Mouse (Mus musculus) forebrain, embryonic 16.5 days (tissue): ENCODE data around the gene Rnf212. TPM values are rescaled to one million over a fixed set of nuclear protein-coding genes. Genes with fewer than 3 reads are reported as not detected.

Source experiments
- ATAC-seq: fragments of 200-750 bp; cut with Nextera tagmentation; 2 replicates; pipeline ENCODE4 v1.8.0; 2017; ENCODE audit warnings: mild to moderate bottlenecking, moderate library complexity
- H3K27ac ChIP-seq: fragments of 300-500 bp; sonication (generic); 2 replicates; pipeline ENCODE4 v1.5.1; 2014; ENCODE audit warnings: low read length, control low read depth
- H3K27me3 ChIP-seq: fragments of 300-500 bp; sonication (generic); replicated peaks from 2 replicates; pipeline ENCODE4 v1.6.1; 2014; ENCODE audit warnings: low read length; ENCODE audit not compliant: control insufficient read depth, insufficient read depth
- H3K36me3 ChIP-seq: fragments of 300-500 bp; sonication (generic); 2 replicates; pipeline ENCODE4 v1.6.1; 2014; ENCODE audit not compliant: control insufficient read depth, insufficient read depth
- H3K4me1 ChIP-seq: fragments of 300-500 bp; sonication (generic); replicated peaks from 2 replicates; pipeline ENCODE4 v1.6.1; 2014; ENCODE audit warnings: low read length; ENCODE audit not compliant: control insufficient read depth, insufficient read depth
- H3K4me2 ChIP-seq: fragments of 300-500 bp; sonication (generic); 2 replicates; pipeline ENCODE4 v1.6.1; 2014; ENCODE audit warnings: mild to moderate bottlenecking, low read length, control low read depth
- H3K4me3 ChIP-seq: fragments of 300-500 bp; sonication (generic); replicated peaks from 2 replicates; pipeline ENCODE4 v1.5.1; 2014; ENCODE audit warnings: mild to moderate bottlenecking, low read length, control low read depth
- H3K9ac ChIP-seq: fragments of 300-500 bp; sonication (generic); replicated peaks from 2 replicates; pipeline ENCODE4 v1.6.1; 2014; ENCODE audit warnings: low read depth, low read length, control low read depth
- H3K9me3 ChIP-seq: fragments of 300-500 bp; sonication (generic); 2 replicates; pipeline ENCODE4 v1.6.1; 2016; ENCODE audit warnings: low read length; ENCODE audit not compliant: control insufficient read depth
- WGBS: fragments of 180-500 bp; shearing (Covaris S2); extraction: QIAGEN DNeasy Blood & Tissue Kit; methylation state at CpG from one replicate; pipeline ENCODE4 v1.1.7; 2014; 5-methylcytosine and 5-hydroxymethylcytosine counted together
- polyA plus RNA-seq: library from polyadenylated mRNA; unstranded; fragments of >200 nt; fragmentation: Nextera tagmentation; extraction: Ambion mirVana; gene quantifications from 2 replicates; pipeline ENCODE4 v1.2.1, GENCODE M21; 2015

Gene Rnf212
- polyA plus RNA-seq, 1 experiment from 2014 or later: not detected

DNA sequence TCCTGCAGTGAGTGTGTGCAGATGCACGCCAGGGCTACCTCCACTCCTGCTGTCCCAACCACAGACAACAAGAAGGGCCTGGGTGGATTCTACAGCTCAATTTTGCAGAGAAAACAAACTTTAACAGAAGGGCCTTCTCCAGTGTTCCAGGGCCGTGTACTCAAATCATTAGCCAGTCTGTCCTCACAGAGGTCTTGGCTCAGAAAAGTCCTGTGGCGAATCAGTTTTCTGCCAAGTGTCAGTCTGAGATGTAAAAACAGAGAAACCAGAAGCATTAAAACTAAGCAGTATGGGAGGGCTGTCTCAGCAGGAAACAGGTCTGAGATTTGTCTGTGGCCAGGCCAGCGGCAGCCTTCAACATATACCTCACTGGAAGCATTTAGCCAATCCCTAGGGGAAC lies 56.7 kb downstream of the Rnf212 start:
- Histone ChIP-seq H3K27me3 (no peaks in the 10 kb centered on the region), H3K9me3 (no peaks in the 10 kb centered on the region), H3K4me2 (no peak overlapping the region), H3K9ac (no peak overlapping the region), H3K4me3 (no peak overlapping the region), H3K4me1 (peaks cover 5% of the 10 kb centered on the region; the same call in 1 of the 2 replicates), H3K27ac (no peak overlapping the region), H3K36me3 (no peaks in the 10 kb centered on the region)
- 31% methylated on average over 4 of the region's 4 CpGs for WGBS
- no peak for ATAC-seq

DNA sequence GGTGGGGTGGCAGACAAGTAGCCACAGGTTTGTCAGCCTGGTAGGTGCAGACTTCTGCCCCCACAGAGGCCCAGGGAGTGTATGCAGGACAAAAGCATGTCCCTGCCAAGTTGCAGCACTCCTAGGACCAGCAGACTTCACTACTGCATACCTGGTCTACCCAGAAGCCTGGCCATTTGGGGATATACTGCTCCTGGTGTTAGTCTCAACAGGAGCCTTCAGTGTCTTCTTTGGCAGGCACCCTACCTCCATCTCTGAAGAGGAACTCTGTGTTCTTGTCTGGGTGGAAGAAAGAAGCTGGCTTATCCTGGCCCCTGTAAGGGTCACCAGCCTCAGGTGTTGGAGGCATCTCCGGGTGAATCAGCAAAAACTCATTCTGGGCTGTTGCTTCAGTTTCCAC lies 58.8 kb downstream of the Rnf212 start:
- H3K9ac ChIP-seq: no peak overlapping the region

GRCm38 (mm10) chr5:108714149-108714548 lies 60.6 kb downstream of the Rnf212 start:
- no peak overlapping the region for H3K4me3 ChIP-seq
- no peaks in the 10 kb centered on the region for H3K9me3 ChIP-seq
- no peak overlapping the region for H3K9ac ChIP-seq
- no peaks in the 10 kb centered on the region for H3K36me3 ChIP-seq
- peak; percentile 84 for ATAC-seq
- peaks cover 5% of the 10 kb centered on the region; the same call in 1 of the 2 replicates for H3K4me1 ChIP-seq
- no peak overlapping the region for H3K4me2 ChIP-seq
- H3K27ac ChIP-seq: no peak overlapping the region
- 47% methylated on average over 6 of the region's 6 CpGs for WGBS
- no peaks in the 10 kb centered on the region for H3K27me3 ChIP-seq

More for the DNA sequence above, 58.8 kb downstream of the Rnf212 start:
- Histone ChIP-seq H3K27ac (no peak overlapping the region), H3K4me1 (peaks cover 5% of the 10 kb centered on the region; the same call in 1 of the 2 replicates), H3K4me3 (no peak overlapping the region), H3K36me3 (no peaks in the 10 kb centered on the region), H3K27me3 (no peaks in the 10 kb centered on the region), H3K9me3 (no peaks in the 10 kb centered on the region), H3K4me2 (no peak overlapping the region)
- no peak for ATAC-seq
- WGBS: 100% methylated on average over 1 of the region's 1 CpGs

GRCm38 (mm10) chr5:108713691-108714090 lies 61.1 kb downstream of the Rnf212 start:
- no peaks in the 10 kb centered on the region for H3K27me3 ChIP-seq
- H3K9ac ChIP-seq: no peak overlapping the region
- no peaks in the 10 kb centered on the region for H3K9me3 ChIP-seq
- H3K4me2 ChIP-seq: no peak overlapping the region
- H3K36me3 ChIP-seq: no peaks in the 10 kb centered on the region
- no peak for ATAC-seq
- H3K4me3 ChIP-seq: no peak overlapping the region
- H3K27ac ChIP-seq: no peak overlapping the region
- H3K4me1 ChIP-seq: peaks cover 5% of the 10 kb centered on the region; the same call in 1 of the 2 replicates

DNA sequence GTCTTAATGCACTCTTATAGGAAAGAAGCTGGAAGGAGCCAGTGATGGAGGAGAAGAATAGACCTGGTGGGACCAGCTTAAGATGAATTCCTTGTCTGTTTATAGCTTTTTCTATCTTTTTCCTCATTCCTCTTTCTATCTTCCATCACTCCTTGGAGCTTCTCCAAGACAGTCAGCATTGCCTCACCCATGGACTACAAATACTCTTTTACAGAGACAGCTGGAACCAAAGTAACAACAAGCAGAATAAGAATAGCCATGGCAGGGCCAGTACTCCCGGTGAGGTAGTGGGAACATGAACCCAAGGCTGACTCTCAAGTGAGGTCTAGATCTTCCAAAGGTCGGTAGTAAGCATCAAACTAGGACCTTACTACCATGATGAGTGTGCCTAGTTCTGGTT lies 61.7 kb downstream of the Rnf212 start:
- 90% methylated on average over 2 of the region's 2 CpGs for WGBS

GRCm38 (mm10) chr5:108711968-108712367 lies 62.8 kb downstream of the Rnf212 start:
- peaks cover 5% of the 10 kb centered on the region; the same call in 1 of the 2 replicates for H3K4me1 ChIP-seq
- ATAC-seq: no peak
- H3K27me3 ChIP-seq: no peaks in the 10 kb centered on the region
- WGBS: 83% methylated on average over 6 of the region's 6 CpGs
- H3K4me3 ChIP-seq: no peak overlapping the region
- H3K9ac ChIP-seq: no peak overlapping the region
- no peaks in the 10 kb centered on the region for H3K36me3 ChIP-seq
- H3K9me3 ChIP-seq: no peaks in the 10 kb centered on the region
- no peak overlapping the region for H3K27ac ChIP-seq
- H3K4me2 ChIP-seq: no peak overlapping the region

More for the DNA sequence above, 61.7 kb downstream of the Rnf212 start:
- Histone ChIP-seq H3K36me3 (no peaks in the 10 kb centered on the region), H3K4me1 (peaks cover 5% of the 10 kb centered on the region; the same call in 1 of the 2 replicates), H3K4me2 (no peak overlapping the region), H3K27ac (no peak overlapping the region), H3K9ac (no peak overlapping the region), H3K27me3 (no peaks in the 10 kb centered on the region), H3K4me3 (no peak overlapping the region), H3K9me3 (no peaks in the 10 kb centered on the region)
- ATAC-seq: no peak

GRCm38 (mm10) chr5:108708981-108709731 lies 65.6 kb downstream of the Rnf212 start:
- 72% methylated on average over 6 of the region's 6 CpGs for WGBS

DNA sequence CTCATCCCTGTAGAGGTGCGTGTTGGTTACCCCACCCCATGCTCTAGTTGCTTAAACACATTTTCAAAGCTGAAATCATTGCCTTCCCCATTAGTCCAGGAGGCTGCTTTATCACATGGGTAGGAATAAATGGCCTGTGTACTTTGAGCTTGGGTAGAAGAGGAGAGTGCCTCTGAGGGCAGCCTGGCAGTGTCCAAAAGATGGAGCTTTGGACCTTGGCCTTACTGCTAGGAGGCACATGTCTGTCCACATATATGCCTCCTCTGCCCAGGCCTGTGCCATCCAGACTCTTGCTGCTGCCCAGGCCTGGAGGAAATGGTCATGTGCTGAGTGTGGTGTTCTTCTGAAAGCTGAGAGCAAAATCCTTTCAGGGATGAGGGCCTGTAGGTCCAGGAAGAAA lies 66.4 kb downstream of the Rnf212 start:
- H3K4me2 ChIP-seq: no peak overlapping the region
- no peak overlapping the region for H3K9ac ChIP-seq
- no peaks in the 10 kb centered on the region for H3K9me3 ChIP-seq
- H3K4me1 ChIP-seq: no peaks in the 10 kb centered on the region
- H3K27ac ChIP-seq: no peak overlapping the region
- H3K36me3 ChIP-seq: no peaks in the 10 kb centered on the region
- H3K27me3 ChIP-seq: no peaks in the 10 kb centered on the region
- H3K4me3 ChIP-seq: no peak overlapping the region
- ATAC-seq: no peak
- 85% methylated on average over 1 of the region's 1 CpGs for WGBS

More at GRCm38 (mm10) chr5:108708981-108709731, 65.6 kb downstream of the Rnf212 start:
- H3K4me3 ChIP-seq: no peak overlapping the region
- H3K27ac ChIP-seq: no peak overlapping the region
- H3K9me3 ChIP-seq: no peaks in the 10 kb centered on the region
- peaks cover 3% of the 10 kb centered on the region; the same call in 1 of the 2 replicates for H3K4me1 ChIP-seq
- no peaks in the 10 kb centered on the region for H3K27me3 ChIP-seq
- no peak overlapping the region for H3K4me2 ChIP-seq
- H3K36me3 ChIP-seq: no peaks in the 10 kb centered on the region
- no peak overlapping the region for H3K9ac ChIP-seq
- ATAC-seq: no peak

DNA sequence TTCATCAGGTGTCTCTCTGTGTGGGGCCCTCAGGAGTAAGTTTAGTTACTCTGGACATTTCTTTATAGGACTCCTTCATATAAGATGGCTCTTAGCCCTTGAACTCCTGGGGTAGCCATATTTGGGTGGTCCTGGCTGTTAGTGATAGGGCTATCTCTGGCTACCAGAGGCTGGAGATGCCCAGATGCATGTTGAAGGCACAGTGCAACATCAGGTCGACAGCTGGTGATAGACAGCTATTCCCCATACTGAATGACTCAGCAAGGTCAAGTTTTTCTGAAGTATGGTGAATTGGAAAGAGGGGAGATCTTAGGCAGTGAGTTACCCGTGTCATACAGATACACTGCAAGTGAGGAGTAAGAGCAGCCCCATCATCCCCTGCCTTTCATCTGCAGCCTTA lies 67.0 kb downstream of the Rnf212 start:
- ATAC-seq: no peak
- Histone ChIP-seq H3K9ac (no peak overlapping the region), H3K36me3 (no peaks in the 10 kb centered on the region), H3K27me3 (no peaks in the 10 kb centered on the region), H3K4me1 (no peaks in the 10 kb centered on the region), H3K9me3 (no peaks in the 10 kb centered on the region), H3K4me3 (no peak overlapping the region), H3K27ac (no peak overlapping the region), H3K4me2 (no peak overlapping the region)
- 83% methylated on average over 2 of the region's 2 CpGs for WGBS
